Mouse (Mus musculus) MEL (cell line): Measurements from ENCODE around the gene Tmem202. TPM values are rescaled to one million over a fixed set of nuclear protein-coding genes. Genes with fewer than 3 reads are reported as not detected.
A peak's percentile ranks its signal among the peaks of the same experiment; 100 is the strongest.

Experiments
- DNase-seq: peaks from one replicate; pipeline ENCODE4 v3.0.0; 2011; ENCODE audit warnings: low read depth, low spot score
- H3K27ac ChIP-seq: 2 replicates; pipeline ENCODE4 v1.5.1; 2012; ENCODE audit warnings: low read depth, mild to moderate bottlenecking, control low read depth, low read length, moderate library complexity; ENCODE audit not compliant: control insufficient read depth
- H3K27me3 ChIP-seq, 2 experiments: fragments of 150-350 bp in 1 of 2; sonication (generic) in 1 of 2; 2 replicates each; pipeline ENCODE4 v1.6.1; 2012; ENCODE audit warnings: low read length in 2 of 2, mild to moderate bottlenecking in 2 of 2, improper control_type of control experiment in 1 of 2, moderate library complexity in 1 of 2; ENCODE audit not compliant: insufficient read depth in 2 of 2, control insufficient read depth in 1 of 2
- H3K36me3 ChIP-seq, 2 experiments: 2 replicates each; pipeline ENCODE4 v1.6.1; 2012 to 2014; ENCODE audit warnings: low read length in 2 of 2, improper control_type of control experiment in 1 of 2, inconsistent platforms in 1 of 2, mild to moderate bottlenecking in 1 of 2; ENCODE audit not compliant: insufficient read depth in 2 of 2, control insufficient read depth in 1 of 2
- H3K4me1 ChIP-seq, 2 experiments: fragments of 150-350 bp in 1 of 2; sonication (generic) in 1 of 2; 2 replicates each; pipeline ENCODE4 v1.6.1; 2012; ENCODE audit warnings: low read length in 2 of 2, improper control_type of control experiment in 1 of 2, mild to moderate bottlenecking in 1 of 2; ENCODE audit not compliant: insufficient read depth in 2 of 2, control insufficient read depth in 1 of 2
- H3K4me3 ChIP-seq, 2 experiments: fragments of 150-350 bp in 1 of 2; sonication (generic) in 1 of 2; 2 replicates each; pipeline ENCODE4 v1.5.1; 2012; ENCODE audit warnings: low read depth in 2 of 2, low read length in 2 of 2, mild to moderate bottlenecking in 2 of 2, moderate library complexity in 2 of 2, control low read depth in 1 of 2, improper control_type of control experiment in 1 of 2; ENCODE audit not compliant: control insufficient read depth in 1 of 2, insufficient read depth in 1 of 2
- H3K79me2 ChIP-seq: 2 replicates; pipeline ENCODE4 v1.6.1; 2012; ENCODE audit warnings: mild to moderate bottlenecking, low read length, moderate library complexity; ENCODE audit not compliant: control insufficient read depth, poor library complexity, insufficient read depth
- H3K9ac ChIP-seq: 2 replicates; pipeline ENCODE4 v1.6.1; 2012; ENCODE audit warnings: low read depth, mild to moderate bottlenecking, control low read depth, low read length, moderate library complexity; ENCODE audit not compliant: control insufficient read depth, poor library complexity, severe bottlenecking
- H3K9me3 ChIP-seq: fragments of 150-350 bp; sonication (generic); replicated peaks from 2 replicates; pipeline ENCODE4 v1.6.1; 2012; ENCODE audit warnings: mild to moderate bottlenecking, low read length, improper control_type of control experiment, moderate library complexity; ENCODE audit not compliant: insufficient read depth
- BHLHE40 ChIP-seq: IDR thresholded peaks from 2 replicates; pipeline ENCODE4 v1.6.1; 2012; ENCODE audit warnings: low read depth, mild to moderate bottlenecking, inconsistent platforms, low read length, improper control_type of control experiment, borderline replicate concordance
- ELF1 ChIP-seq: IDR thresholded peaks from 2 replicates; pipeline ENCODE4 v1.6.1; 2014; ENCODE audit warnings: low read depth, mild to moderate bottlenecking, inconsistent platforms, low read length, improper control_type of control experiment, moderate library complexity
- ETS1 ChIP-seq: IDR thresholded peaks from 2 replicates; pipeline ENCODE4 v1.6.1; 2012; ENCODE audit warnings: low read depth, mild to moderate bottlenecking, inconsistent platforms, low read length, improper control_type of control experiment, moderate library complexity
- GABPA ChIP-seq: IDR thresholded peaks from 2 replicates; pipeline ENCODE4 v1.6.1; 2012; ENCODE audit warnings: low read depth, mild to moderate bottlenecking, inconsistent platforms, low read length, improper control_type of control experiment, moderate library complexity
- HCFC1 ChIP-seq: IDR thresholded peaks from 2 replicates; pipeline ENCODE4 v1.6.1; 2012; ENCODE audit warnings: low read depth, mild to moderate bottlenecking, inconsistent platforms, low read length, improper control_type of control experiment, moderate library complexity
- JUND ChIP-seq: IDR thresholded peaks from 2 replicates; pipeline ENCODE4 v1.6.1; 2011; ENCODE audit warnings: low read depth, mild to moderate bottlenecking, improper control_type of control experiment, low read length
- MAZ ChIP-seq: IDR thresholded peaks from 2 replicates; pipeline ENCODE4 v1.6.1; 2012; ENCODE audit warnings: low read depth, mild to moderate bottlenecking, inconsistent platforms, low read length, improper control_type of control experiment
- MYC ChIP-seq: IDR thresholded peaks from 2 replicates; pipeline ENCODE4 v1.6.1; 2011; ENCODE audit warnings: low read depth, mild to moderate bottlenecking, low read length, improper control_type of control experiment, moderate library complexity
- POLR2A ChIP-seq, 2 experiments: IDR thresholded peaks; 2 replicates each; pipeline ENCODE4 v1.6.1; 2011 to 2012; ENCODE audit warnings: low read length in 2 of 2, mild to moderate bottlenecking in 2 of 2, control low read depth in 1 of 2, improper control_type of control experiment in 1 of 2, low read depth in 1 of 2, moderate library complexity in 1 of 2; ENCODE audit not compliant: control insufficient read depth in 1 of 2, insufficient read depth in 1 of 2, poor library complexity in 1 of 2
- POLR2AphosphoS5 ChIP-seq: IDR thresholded peaks from 2 replicates; pipeline ENCODE4 v1.6.1; 2012; ENCODE audit warnings: low read depth, borderline replicate concordance, mild to moderate bottlenecking, inconsistent platforms, low read length, moderate library complexity, mixed read lengths
- RCOR1 ChIP-seq: IDR thresholded peaks from 2 replicates; pipeline ENCODE4 v1.6.1; 2012; ENCODE audit warnings: low read depth, mild to moderate bottlenecking, inconsistent platforms, low read length, improper control_type of control experiment
- SIN3A ChIP-seq: IDR thresholded peaks from 2 replicates; pipeline ENCODE4 v1.6.1; 2012; ENCODE audit warnings: low read length, improper control_type of control experiment, inconsistent platforms
- SMC3 ChIP-seq: IDR thresholded peaks from 2 replicates; pipeline ENCODE4 v1.6.1; 2011; ENCODE audit warnings: low read depth, low read length, improper control_type of control experiment
- UBTF ChIP-seq: IDR thresholded peaks from 2 replicates; pipeline ENCODE4 v1.6.1; 2012; ENCODE audit warnings: low read depth, mild to moderate bottlenecking, inconsistent platforms, low read length, improper control_type of control experiment, moderate library complexity, borderline replicate concordance; ENCODE audit not compliant: insufficient read depth
- USF1 ChIP-seq: IDR thresholded peaks from 2 replicates; pipeline ENCODE4 v1.6.1; 2014; ENCODE audit warnings: low read depth, mild to moderate bottlenecking, inconsistent platforms, low read length, improper control_type of control experiment, moderate library complexity
- USF2 ChIP-seq, 2 experiments: IDR thresholded peaks; 2 replicates each; pipeline ENCODE4 v1.6.1; 2011 to 2012; ENCODE audit warnings: improper control_type of control experiment in 2 of 2, low read length in 2 of 2, borderline replicate concordance in 1 of 2, inconsistent platforms in 1 of 2, low read depth in 1 of 2, mild to moderate bottlenecking in 1 of 2; ENCODE audit not compliant: insufficient read depth in 1 of 2
- ZMIZ1 ChIP-seq: IDR thresholded peaks from 2 replicates; pipeline ENCODE4 v1.6.1; 2012; ENCODE audit warnings: low read depth, mild to moderate bottlenecking, inconsistent platforms, low read length, improper control_type of control experiment, moderate library complexity
- ZNF384 ChIP-seq: IDR thresholded peaks from 2 replicates; pipeline ENCODE4 v1.6.1; 2012; ENCODE audit warnings: low read depth, mild to moderate bottlenecking, inconsistent platforms, low read length, improper control_type of control experiment
- polyA plus RNA-seq, 2 experiments: library from polyadenylated mRNA; stranded (reverse) in 1 of 2; unstranded in 1 of 2; fragments of >175 nt in 1 of 2; fragments of >200 nt in 1 of 2; gene quantifications; 2 replicates each; pipeline versions ENCODE4 v1.2.1 to v1.2.4; 2012; ENCODE audit warnings: low replicate concordance in 2 of 2, low read depth in 1 of 2; ENCODE audit not compliant: insufficient read length in 2 of 2, insufficient read depth in 1 of 2, missing spikeins in 1 of 2
- total RNA-seq: library from RNA; depleted of rRNA; stranded (reverse); fragments of 300-350 nt; gene quantifications from 2 replicates; pipeline ENCODE4 v1.2.3, GENCODE M21; 2012

Tmem202 gene
- total and polyA plus RNA-seq, 3 experiments = 0.50 TPM; not detected in 2

DNA sequence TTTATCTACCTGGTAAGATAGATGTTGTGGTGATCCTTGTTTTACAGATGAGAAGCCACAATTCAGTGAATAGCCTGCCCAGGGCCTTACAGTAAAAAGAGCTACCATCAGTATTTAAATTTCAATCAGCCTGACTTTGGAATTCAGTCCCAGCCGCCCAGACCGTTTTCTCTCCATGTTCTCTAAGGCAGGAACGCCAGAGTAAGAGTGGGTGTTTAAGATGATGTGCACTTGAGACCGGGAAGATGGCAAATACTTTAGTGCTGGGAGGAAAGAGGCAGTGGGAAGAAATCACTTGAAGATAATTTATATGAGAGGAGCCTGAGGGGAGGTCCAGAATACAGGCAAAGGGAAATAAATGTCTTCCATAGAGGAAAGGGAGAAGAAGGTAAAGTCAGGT, 10.4 kb upstream of the Tmem202 start:
- Histone ChIP-seq H3K36me3 (peaks cover 0 to 22% of the 10 kb centered on the region in 2 experiments; a peak in 2 of 4 replicates), H3K4me3 (no peak overlapping the region), H3K27me3 (no peaks in the 10 kb centered on the region)
- no peak for TF ChIP-seq UBTF
- TF ChIP-seq ZNF384 = no peak
- TF ChIP-seq JUND = no peak
- no peak for TF ChIP-seq ELF1
- no peak for TF ChIP-seq BHLHE40
- no peak for TF ChIP-seq HCFC1
- no peak for TF ChIP-seq USF1
- no peak for TF ChIP-seq POLR2AphosphoS5
- no peak for TF ChIP-seq USF2 (IDR thresholded peaks at IDR 0.05; ENCODE audit: borderline replicate concordance in 1 of 2, insufficient read depth in 1 of 2, low read depth in 1 of 2, low read length in 2 of 2)
- TF ChIP-seq, all 39 proteins: peak for 0
- no peak overlapping the region for H3K27ac ChIP-seq
- H3K9ac ChIP-seq = no peak overlapping the region
- H3K4me1 ChIP-seq = peaks cover 6 to 20% of the 10 kb centered on the region in 2 experiments
- no peaks in the 10 kb centered on the region; the same call in 1 of the 2 replicates for H3K79me2 ChIP-seq
- no peaks in the 10 kb centered on the region for H3K9me3 ChIP-seq
- DNase-seq = no peak

- peaks cover 7 to 29% of the 10 kb centered on the region in 2 experiments for H3K4me1 ChIP-seq
- peaks cover 0 to 28% of the 10 kb centered on the region in 2 experiments; a peak in 2 of 4 replicates for H3K36me3 ChIP-seq
- no peaks in the 10 kb centered on the region for H3K9me3 ChIP-seq
- peaks cover 1% of the 10 kb centered on the region for H3K79me2 ChIP-seq
- DNase-seq = peak; percentile 28
- H3K4me3 ChIP-seq = no peak overlapping the region
- H3K27ac ChIP-seq = no peak overlapping the region
- TF ChIP-seq ZMIZ1 (no peak), MYC (no peak), ZNF384 (no peak), MAZ (no peak), POLR2A (IDR thresholded peaks at IDR 0.05; ENCODE audit: control insufficient read depth in 1 of 2, insufficient read depth in 1 of 2, low read depth in 1 of 2, low read length in 2 of 2, poor library complexity in 1 of 2) (no peak), RCOR1 (no peak), SMC3 (no peak), SIN3A (no peak), ETS1 (no peak), JUND (no peak), GABPA (no peak)
- no peaks in the 10 kb centered on the region for H3K27me3 ChIP-seq
- H3K9ac ChIP-seq = no peak overlapping the region
These were observed 9.4 kb upstream of the Tmem202 start for GRCm38 (mm10) chr9:59548961-59549487.
